ENCODE assay signal across 23 mouse cellular contexts in genomic region chr9:120896502-120896901, GRCm38 (mm10).
"Had no signal": no experiment of that assay in that cellular context is flagged by ENCODE, and none has a peak within 500 bp of the region (broad histone marks: within the 10 kb centered on the region; RNA-seq: fewer than 3 reads in every experiment).

No protein-coding gene starts in this region.

- DNase-seq: liver, postnatal 0 days; lung, adult 2 months; lung, postnatal 10 days; lung, postnatal 36 days; midbrain, embryonic 14.5 days; retina, postnatal 1 day; right cerebral cortex, adult 18-20 months; right cerebral cortex, postnatal 25 days; right cerebral cortex, postnatal 4 days; thymus, adult 2 months; thymus, postnatal 25 days; thymus, postnatal 4 days had no signal

- H3K4me3 ChIP-seq: liver, embryonic 15.5 days; lung, embryonic 15.5 days; megakaryocyte, embryonic 14.5 days; myocyte; neural tube, embryonic 13.5 days; neural tube, embryonic 15.5 days; stomach, embryonic 15.5 days had no signal

- H3K9ac ChIP-seq: liver, embryonic 15.5 days; liver, postnatal 0 days; lung, embryonic 15.5 days; neural tube, embryonic 13.5 days; neural tube, embryonic 15.5 days; stomach, embryonic 15.5 days had no signal

- H3K4me2 ChIP-seq: liver, embryonic 15.5 days; lung, embryonic 15.5 days; midbrain, embryonic 11.5 days; neural tube, embryonic 13.5 days; neural tube, embryonic 15.5 days; stomach, embryonic 15.5 days had no signal

- H3K4me1 ChIP-seq: neural tube, embryonic 13.5 days; neural tube, embryonic 15.5 days had no signal

- H3K9me3 ChIP-seq: liver, embryonic 15.5 days; lung, embryonic 15.5 days; neural tube, embryonic 13.5 days; neural tube, embryonic 15.5 days; stomach, embryonic 15.5 days had no signal

- H3K27ac ChIP-seq: liver, embryonic 15.5 days; lung, embryonic 15.5 days; macrophage; neural tube, embryonic 13.5 days; neural tube, embryonic 15.5 days; stomach, embryonic 15.5 days; stomach, postnatal 0 days had no signal

- ATAC-seq: liver, postnatal 0 days; midbrain, embryonic 16.5 days had no signal

- H3K36me3 ChIP-seq: liver, embryonic 15.5 days; lung, embryonic 15.5 days; neural tube, embryonic 13.5 days; neural tube, embryonic 15.5 days; stomach, embryonic 15.5 days had no signal

- H3K27me3 ChIP-seq: liver, embryonic 15.5 days; lung, embryonic 15.5 days; neural tube, embryonic 13.5 days; neural tube, embryonic 15.5 days; stomach, embryonic 15.5 days had no signal
